ENCODE assay signal across 11 mouse cellular contexts in the genomic region with DNA sequence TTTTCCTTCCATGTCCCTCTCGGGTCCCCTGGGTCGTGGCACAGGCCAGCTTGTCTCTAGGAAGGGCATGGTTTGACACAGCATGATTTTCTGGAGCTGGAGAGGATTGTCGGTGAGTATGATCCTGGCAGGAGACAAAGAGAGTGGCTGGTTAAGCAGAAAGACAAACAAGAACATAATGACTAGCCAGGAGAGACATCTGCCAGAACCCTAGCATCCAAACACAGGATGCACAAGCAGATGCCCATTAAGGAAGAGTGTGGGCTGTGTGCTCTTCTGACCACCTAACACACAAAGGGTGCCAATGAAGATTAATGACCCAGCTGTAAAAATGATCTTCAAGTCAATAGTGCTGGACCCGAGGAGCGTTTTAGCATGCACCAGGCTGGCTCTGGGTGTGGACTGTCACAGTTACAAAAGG. TPM values are rescaled to one million over a fixed set of nuclear protein-coding genes. Genes with fewer than 3 reads are reported as not detected.
A peak's percentile ranks its signal among the peaks of the same experiment; 100 is the strongest.
DNase-seq lines count a peak whose midpoint lies in the region; ATAC-seq and TF ChIP-seq lines count a peak whose summit lies in the region.
"Had no signal": no experiment of that assay in that cellular context is flagged by ENCODE, and none has a peak within 500 bp of the region (broad histone marks: within the 10 kb centered on the region; RNA-seq: fewer than 3 reads in every experiment).

No protein-coding gene starts in this region.

- no peak for TF ChIP-seq POLR2A in cerebellum, adult 2 months (IDR thresholded peaks at IDR 0.05; ENCODE audit: borderline replicate concordance, insufficient read depth, low read length)
- TF ChIP-seq POLR2A in liver, adult 2 months (IDR thresholded peaks at IDR 0.05; ENCODE audit: extremely low read depth, insufficient read depth, low read length), result no peak

- peak; percentile 43; the same call in 1 of the 2 replicates for ATAC-seq in neural tube, embryonic 15.5 days (ENCODE audit: low FRiP score)
- ATAC-seq: Patski had no signal

- no peaks in the 10 kb centered on the region for H3K9me3 ChIP-seq in neural tube, embryonic 15.5 days (replicated peaks)

- peaks cover 47% of the 10 kb centered on the region for H3K4me1 ChIP-seq in cerebellum, adult 2 months (ENCODE audit: control insufficient read depth, insufficient read depth, low read length)
- H3K4me1 ChIP-seq in liver, adult 2 months (ENCODE audit: control insufficient read depth, insufficient read depth, low read length), result peaks cover 33% of the 10 kb centered on the region
- peaks cover 35% of the 10 kb centered on the region for H3K4me1 ChIP-seq in neural tube, embryonic 15.5 days

- WGBS in cerebellum, adult 2 months, result 4% methylated on average over 5 of the region's 5 CpGs
- WGBS in liver, adult 2 months, result 27% methylated on average over 5 of the region's 5 CpGs
- WGBS in neural tube, embryonic 15.5 days, result 16% methylated on average over 5 of the region's 5 CpGs

- intact Hi-C loops in left cerebral cortex, postnatal 36 days (cut with DNase I), result no loop called here

- DNase-seq in cerebellum, adult 2 months, result peak; percentile 49 to 59
- no peak for DNase-seq in cerebellum, adult 8-10 months
- DNase-seq in retina, postnatal 1 day, result peak; percentile 63
- no peak for DNase-seq in retina, embryonic 14.5 days (ENCODE audit: low spot score)
- DNase-seq in liver, adult 2 months (ENCODE audit: extremely low read depth, low read depth, low spot score), result peak; percentile 79
- no peak for DNase-seq in left cerebral cortex, postnatal 36 days (ENCODE audit: low spot score in 2 of 2)
- DNase-seq in layer of hippocampus, adult 8-10 months (ENCODE audit: low spot score in 2 of 2), result no peak
- DNase-seq: kidney, adult 9 months; lung, postnatal 4 days had no signal

- no peak overlapping the region for H3K4me2 ChIP-seq in neural tube, embryonic 15.5 days

- H3K4me3 ChIP-seq in cerebellum, adult 2 months (replicated peaks; ENCODE audit: insufficient read depth, low read depth, low read length), result no peak overlapping the region
- no peak overlapping the region for H3K4me3 ChIP-seq in liver, adult 2 months (ENCODE audit: insufficient read depth, low read depth, low read length)
- H3K4me3 ChIP-seq in neural tube, embryonic 15.5 days (replicated peaks), result no peak overlapping the region

- peak overlapping the region; percentile 82 for H3K27ac ChIP-seq in cerebellum, adult 2 months (ENCODE audit: insufficient read depth, low read length)
- no peak overlapping the region for H3K27ac ChIP-seq in liver, adult 2 months (replicated peaks; ENCODE audit: insufficient read depth, low read depth, low read length)
- H3K27ac ChIP-seq in neural tube, embryonic 15.5 days (replicated peaks), result peak overlapping the region; percentile 43

- TF ChIP-seq CTCF in cerebellum, adult 2 months (IDR thresholded peaks at IDR 0.05; ENCODE audit: borderline replicate concordance, insufficient read depth, low read depth, low read length), result no peak
- TF ChIP-seq CTCF in liver, adult 2 months (IDR thresholded peaks at IDR 0.05; ENCODE audit: low read depth, low read length), result no peak

- no peaks in the 10 kb centered on the region for H3K27me3 ChIP-seq in cerebellum, adult 2 months (ENCODE audit: control insufficient read depth, insufficient read depth, low read length)
- no peaks in the 10 kb centered on the region for H3K27me3 ChIP-seq in liver, adult 2 months (ENCODE audit: control insufficient read depth, insufficient read depth, low read length)
- no peaks in the 10 kb centered on the region for H3K27me3 ChIP-seq in neural tube, embryonic 15.5 days (replicated peaks)
- H3K27me3 ChIP-seq: Patski had no signal

- no peak overlapping the region for H3K9ac ChIP-seq in liver, adult 2 months (ENCODE audit: low read depth, low read length)
- no peak overlapping the region for H3K9ac ChIP-seq in neural tube, embryonic 15.5 days (replicated peaks)

- no peaks in the 10 kb centered on the region for H3K36me3 ChIP-seq in liver, adult 2 months (ENCODE audit: control insufficient read depth, insufficient read depth, low read length)
- no peaks in the 10 kb centered on the region for H3K36me3 ChIP-seq in neural tube, embryonic 15.5 days

- H3K79me2 ChIP-seq in liver, adult 2 months (ENCODE audit: control insufficient read depth, insufficient read depth, low read length), result peaks cover 14% of the 10 kb centered on the region; the same call in 1 of the 2 replicates

RNA-seq across cellular contexts. Expression of a gene that starts 29.5 kb away (rescaled TPM):
- 212 and 222 TPM in 2 replicates for polyA plus RNA-seq in cerebellum, adult 2 months (2012; rRNA removed)
- total RNA-seq in liver, adult 2 months (2014; rRNA removed), result 12.3 and 12.6 TPM in 2 replicates
- 22.6 and 25.3 TPM in 2 replicates for polyA plus RNA-seq in liver, adult 2 months (2012; rRNA removed)
- 15.6 and 16.7 TPM in 2 replicates for polyA plus RNA-seq in neural tube, embryonic 15.5 days (2015; fragmentation: Nextera tagmentation; extraction: Ambion mirVana)
- 100 to 1,000 TPM; 173 to 186 TPM for total RNA-seq in left cerebral cortex, postnatal 36 days (2021)
- total RNA-seq in layer of hippocampus, adult 8-10 months (2022), result 100 to 1,000 TPM; 168 to 198 (median 184) TPM

Comparison
In these comparisons a context has a peak if more than half of its experiments do, and no peak if none do; other contexts are left out.
1. DNase-seq: peak in cerebellum, adult 2 months (2 of 2), retina, postnatal 1 day (single experiment) and liver, adult 2 months (single experiment); none in cerebellum, adult 8-10 months (single experiment), retina, embryonic 14.5 days (single experiment), left cerebral cortex, postnatal 36 days (0 of 2) and layer of hippocampus, adult 8-10 months (0 of 2).
2. RNA of a gene that starts 29.5 kb away (total RNA-seq): 168 to 198 TPM in layer of hippocampus, adult 8-10 months and 173 to 186 TPM in left cerebral cortex, postnatal 36 days; 12.3 to 12.6 TPM in liver, adult 2 months; every median in the first group is over 10 times any median in the second.